Mouse (Mus musculus) layer of hippocampus, postnatal 25 days (tissue): ENCODE measurements at regions not wholly inside any gene's neighbourhood (a gene's known extent, or its start where the extent isn't known, plus 50 kb on each side); places are given as distances from the start of the nearest gene placed in this dataset.

ENCODE experiments used
- DNase-seq, 2 experiments: peaks; one replicate each; pipeline ENCODE4 v3.0.0; 2022; ENCODE audit warnings: mixed read lengths in 2 of 2, low spot score in 1 of 2; ENCODE audit errors: extremely low spot score in 1 of 2

- DNase-seq: no peak
These were observed 63.6 kb downstream of the Hif1an start for GRCm38 (mm10) chr19:44626261-44626660.

DNA sequence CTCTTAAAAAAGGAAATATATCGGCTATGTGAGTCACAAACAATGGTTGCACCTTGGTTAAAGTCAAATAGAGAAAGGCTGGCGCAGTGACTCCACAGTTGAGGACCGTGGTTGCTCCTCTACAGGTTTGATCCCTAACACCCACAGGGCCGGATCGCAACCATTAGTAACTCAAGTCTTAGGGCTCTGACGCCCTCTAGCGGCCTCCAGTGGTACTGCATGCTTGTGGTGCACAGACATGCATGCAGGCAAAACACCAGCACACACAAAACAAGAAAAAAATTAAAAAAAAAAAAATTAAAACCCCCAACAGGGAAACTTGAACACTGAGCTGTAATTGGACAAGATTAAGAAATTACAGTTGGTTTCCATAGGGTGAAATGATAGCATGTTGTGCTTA is 67.1 kb downstream of the Hif1an start:
- DNase-seq: no peak

- DNase-seq: no peak
These were observed 68.8 kb downstream of the Hif1an start for GRCm38 (mm10) chr19:44631356-44632007.

- no peak for DNase-seq
These were observed 74.6 kb downstream of the Hif1an start for GRCm38 (mm10) chr19:44637145-44637719.

- DNase-seq: no peak
These were observed 77.4 kb downstream of the Hif1an start for GRCm38 (mm10) chr19:44640021-44640420.

GRCm38 (mm10) chr19:44640551-44640950 is 77.9 kb downstream of the Hif1an start:
- DNase-seq: no peak

- no peak for DNase-seq
These were observed 79.6 kb downstream of the Hif1an start for GRCm38 (mm10) chr19:44642294-44642693.

DNA sequence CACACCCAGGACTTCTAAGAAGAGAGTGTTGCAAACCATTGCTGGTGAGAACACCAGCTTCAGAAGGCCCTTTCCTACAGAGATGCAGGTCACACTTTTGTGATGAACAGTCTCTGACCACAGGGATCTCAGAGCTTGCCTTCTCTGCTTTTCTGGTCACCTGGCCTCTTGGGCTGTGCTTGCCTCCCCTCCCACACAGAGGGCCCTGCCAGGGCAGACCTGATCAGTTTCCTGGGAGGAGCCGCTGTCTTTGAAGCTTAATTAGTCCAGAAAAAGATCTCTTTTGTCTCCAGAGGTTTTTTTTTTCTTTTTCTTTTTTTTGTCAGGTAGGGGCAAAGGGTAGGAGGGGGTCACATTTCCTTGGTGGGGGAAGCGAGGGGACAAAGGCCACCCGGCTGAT is 81.7 kb downstream of the Hif1an start:
- no peak for DNase-seq

DNA sequence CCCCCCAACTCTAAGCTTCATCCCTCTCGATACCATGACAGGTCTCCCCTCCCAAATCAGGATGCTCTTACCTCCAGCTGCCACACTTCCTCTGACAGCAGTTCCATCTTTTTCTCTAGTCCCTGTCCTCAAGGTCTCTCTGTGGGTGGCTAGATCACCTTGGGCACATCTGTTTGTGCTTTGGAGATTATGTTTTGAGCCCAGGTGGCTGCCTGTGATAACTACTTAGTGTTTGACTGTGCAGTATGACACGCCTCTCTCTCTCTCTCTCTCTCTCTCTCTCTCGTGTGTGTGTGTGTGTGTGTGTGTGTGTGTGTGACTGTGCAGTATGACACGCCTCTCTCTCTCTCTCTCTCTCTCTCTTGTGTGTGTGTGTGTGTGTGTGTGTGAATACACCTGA is 82.3 kb downstream of the Hif1an start:
- no peak for DNase-seq

DNA sequence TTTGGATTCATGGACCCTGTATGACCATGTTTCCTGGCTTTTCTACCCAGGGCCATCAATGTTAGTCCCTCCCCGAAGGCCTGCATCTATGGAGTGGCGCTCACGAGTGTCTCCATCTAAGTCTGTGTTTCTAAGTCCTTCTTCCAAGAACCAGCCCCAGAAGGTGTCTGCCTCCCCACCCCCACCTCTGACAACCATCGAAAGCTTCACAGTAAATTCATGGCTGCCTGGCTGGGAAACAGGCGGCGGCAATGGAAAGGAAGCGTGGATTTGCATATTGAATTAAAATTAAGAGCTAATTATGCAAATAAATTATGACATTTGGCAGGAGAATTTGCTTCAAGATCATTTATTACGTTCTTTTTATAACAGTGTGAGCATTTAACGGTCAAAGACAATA is 83.9 kb downstream of the Hif1an start:
- DNase-seq: no peak

DNA sequence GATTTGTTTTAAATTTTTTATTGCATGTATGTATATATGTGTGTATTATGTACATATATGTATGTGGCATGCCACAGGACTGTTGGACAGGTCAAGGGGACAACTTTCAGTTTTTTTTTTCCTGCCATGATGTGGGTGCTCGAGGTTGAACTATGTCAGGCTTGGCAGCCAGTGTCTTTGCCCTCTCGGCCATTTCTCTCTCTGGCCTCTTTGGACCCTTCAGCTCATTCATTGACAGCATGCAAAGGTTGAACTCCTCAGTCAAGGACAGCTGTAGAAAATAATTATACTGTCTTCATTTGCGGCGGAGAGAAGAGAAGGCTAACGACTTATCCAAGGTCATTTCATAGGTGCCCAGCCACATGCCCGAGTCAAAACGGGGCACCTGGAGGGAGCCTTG is 86.6 kb downstream of the Hif1an start:
- DNase-seq: no peak

DNA sequence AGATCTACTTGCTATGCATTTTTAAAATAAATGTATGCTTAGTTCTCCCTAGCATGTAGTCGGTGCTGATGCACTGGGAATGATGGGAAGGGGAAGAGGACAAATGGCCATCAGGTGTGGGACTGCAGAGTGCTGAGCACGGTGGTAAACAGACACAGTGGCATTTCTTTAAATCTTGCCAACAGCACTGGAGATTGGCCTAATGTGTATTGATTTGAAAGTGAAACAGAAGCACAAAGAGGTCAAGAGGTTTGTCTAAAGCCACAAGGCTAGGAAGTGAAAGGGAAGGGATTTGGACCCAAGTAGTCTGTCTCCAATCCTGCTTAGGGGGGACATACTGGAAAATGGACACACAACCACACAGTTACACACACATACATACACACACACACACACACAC is 88.2 kb downstream of the Hif1an start:
- no peak for DNase-seq

DNA sequence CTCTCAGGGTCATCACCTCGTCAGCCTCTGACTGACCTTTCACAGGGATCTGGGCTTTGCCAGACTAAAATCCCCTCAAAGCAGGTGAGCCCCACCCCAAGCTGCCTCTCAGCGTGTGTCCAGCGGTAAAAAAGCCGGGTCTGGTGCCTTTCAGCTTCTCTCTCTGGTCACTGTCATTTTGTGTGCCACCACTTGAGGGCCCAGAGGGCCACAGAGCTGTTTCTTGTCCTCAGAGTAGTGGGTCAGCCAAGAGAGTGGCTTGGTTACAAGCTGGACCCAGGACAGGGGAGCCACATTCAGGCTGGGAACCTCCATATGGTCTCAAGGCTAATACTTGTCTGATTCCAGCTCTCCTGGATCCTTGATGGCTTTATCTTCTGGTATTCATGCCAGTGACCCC is 89.0 kb downstream of the Hif1an start:
- DNase-seq: no peak

GRCm38 (mm10) chr19:44655719-44656118 is 93.1 kb downstream of the Hif1an start:
- peak in 1 of 2 experiments; percentile 45 for DNase-seq

GRCm38 (mm10) chr19:44659316-44659715 is 96.5 kb upstream of the Pax2 start:
- no peak for DNase-seq

- no peak for DNase-seq
These were observed 86.3 kb upstream of the Pax2 start for GRCm38 (mm10) chr19:44669535-44669958.

DNA sequence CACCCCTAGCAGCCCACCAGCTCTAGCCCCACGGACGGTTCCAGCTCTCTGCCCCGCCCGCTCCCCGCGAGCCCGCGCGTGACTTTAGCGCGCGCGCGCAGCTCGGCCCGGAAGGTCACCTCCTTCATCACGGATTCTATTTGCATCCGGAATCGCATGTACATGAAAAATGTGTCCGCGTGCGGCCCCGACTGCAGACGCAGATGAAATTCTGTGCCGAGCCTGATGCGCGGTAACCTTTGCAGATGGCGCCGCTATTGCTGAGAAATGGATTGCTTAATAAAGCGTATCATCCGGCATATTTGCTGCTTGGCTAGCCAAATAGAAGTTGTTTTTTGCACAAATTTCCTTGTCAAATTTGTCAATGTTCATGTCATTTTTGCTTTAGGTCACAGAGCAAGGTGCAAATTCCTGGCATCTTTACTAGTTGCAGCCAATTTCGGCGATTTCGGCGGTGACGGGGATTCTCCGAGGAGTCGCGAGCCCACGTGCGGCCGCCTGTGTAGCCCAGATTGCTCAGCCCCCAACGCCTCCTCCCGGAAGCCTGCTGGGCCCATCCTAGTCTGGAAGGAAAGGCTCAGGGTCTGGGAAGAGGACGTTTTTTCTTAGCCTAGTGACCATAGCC is 81.1 kb upstream of the Pax2 start:
- DNase-seq: no peak

- no peak for DNase-seq
These were observed 79.2 kb upstream of the Pax2 start for GRCm38 (mm10) chr19:44676555-44677120.

DNA sequence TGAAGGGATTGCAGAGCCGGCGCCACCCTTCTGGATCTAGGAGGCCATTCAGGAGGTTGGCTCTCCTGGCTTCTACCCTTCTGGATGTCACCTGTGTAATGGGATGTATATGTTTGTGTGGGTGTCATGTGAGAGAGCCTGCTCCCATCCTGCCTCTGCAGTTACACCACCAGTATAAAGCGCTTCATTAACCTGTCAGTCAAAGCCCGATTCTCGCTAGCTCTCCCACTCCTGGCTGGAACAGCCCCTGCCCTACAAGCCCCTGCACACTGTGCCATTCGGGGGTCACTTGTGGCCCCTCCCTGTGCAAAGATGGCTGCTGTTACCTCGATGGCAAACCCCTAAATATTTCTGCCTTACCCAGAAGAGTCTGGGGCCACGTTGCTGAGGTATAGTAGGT is 78.5 kb upstream of the Pax2 start:
- no peak for DNase-seq

- no peak for DNase-seq
These were observed 77.2 kb upstream of the Pax2 start for GRCm38 (mm10) chr19:44678686-44679085.

- DNase-seq: no peak
These were observed 74.2 kb upstream of the Pax2 start for GRCm38 (mm10) chr19:44681675-44682074.

GRCm38 (mm10) chr19:44683191-44683590 is 72.7 kb upstream of the Pax2 start:
- DNase-seq: no peak
